Mouse (Mus musculus) heart, embryonic 14.5 days (tissue): ENCODE data around the gene Gipc2. TPM values are rescaled to one million over a fixed set of nuclear protein-coding genes. Genes with fewer than 3 reads are reported as not detected.

ENCODE experiments used
- ATAC-seq: fragments of 200-750 bp; cut with Nextera tagmentation; 2 replicates; pipeline ENCODE4 v1.8.0; 2017; ENCODE audit warnings: low read depth, moderate TSS enrichment; ENCODE audit not compliant: insufficient number of reproducible peaks, insufficient read depth, low FRiP score
- H3K27ac ChIP-seq, 2 experiments: fragments of 200-500 bp in 1 of 2; fragments of 300-500 bp in 1 of 2; sonication (generic) in 1 of 2; replicated peaks in 1 of 2; 2 replicates each; pipeline ENCODE4 v1.5.1; 2012 to 2014; ENCODE audit warnings: low read depth in 2 of 2, low read length in 2 of 2, control low read depth in 1 of 2, mild to moderate bottlenecking in 1 of 2, mixed read lengths in 1 of 2; ENCODE audit not compliant: control insufficient read depth in 1 of 2, insufficient read depth in 1 of 2
- H3K27me3 ChIP-seq: fragments of 300-500 bp; sonication (generic); 2 replicates; pipeline ENCODE4 v1.6.1; 2014; ENCODE audit warnings: mild to moderate bottlenecking, low read length, control low read depth; ENCODE audit not compliant: control insufficient read depth, insufficient read depth
- H3K36me3 ChIP-seq: fragments of 300-500 bp; sonication (generic); 2 replicates; pipeline ENCODE4 v1.6.1; 2014; ENCODE audit warnings: mild to moderate bottlenecking, control low read depth, low read length, mixed read lengths; ENCODE audit not compliant: control insufficient read depth, insufficient read depth
- H3K4me1 ChIP-seq, 2 experiments: fragments of 200-500 bp in 1 of 2; fragments of 300-500 bp in 1 of 2; sonication (generic) in 1 of 2; 2 replicates each; pipeline ENCODE4 v1.6.1; 2012 to 2014; ENCODE audit warnings: low read length in 2 of 2, control low read depth in 1 of 2, mixed read lengths in 1 of 2; ENCODE audit not compliant: control insufficient read depth in 2 of 2, insufficient read depth in 2 of 2
- H3K4me2 ChIP-seq: fragments of 300-500 bp; sonication (generic); 2 replicates; pipeline ENCODE4 v1.6.1; 2014; ENCODE audit warnings: mild to moderate bottlenecking, low read length
- H3K4me3 ChIP-seq, 2 experiments: fragments of 200-500 bp in 1 of 2; fragments of 300-500 bp in 1 of 2; sonication (generic) in 1 of 2; 2 replicates each; pipeline ENCODE4 v1.5.1; 2012 to 2014; ENCODE audit warnings: low read length in 2 of 2, mild to moderate bottlenecking in 2 of 2, control low read depth in 1 of 2, low read depth in 1 of 2, moderate library complexity in 1 of 2; ENCODE audit not compliant: control insufficient read depth in 1 of 2, insufficient read depth in 1 of 2
- H3K9ac ChIP-seq: fragments of 300-500 bp; sonication (generic); 2 replicates; pipeline ENCODE4 v1.6.1; 2014; ENCODE audit warnings: mild to moderate bottlenecking, low read length
- H3K9me3 ChIP-seq: fragments of 300-500 bp; sonication (generic); 2 replicates; pipeline ENCODE4 v1.6.1; 2016; ENCODE audit warnings: low read length, control low read depth; ENCODE audit not compliant: control insufficient read depth
- WGBS: fragments of 180-500 bp; shearing (Covaris S2); extraction: QIAGEN DNeasy Blood & Tissue Kit; methylation state at CpG from one replicate; pipeline ENCODE4 v1.1.7; 2014; 5-methylcytosine and 5-hydroxymethylcytosine counted together
- polyA plus RNA-seq: library from polyadenylated mRNA; unstranded; fragments of >200 nt; fragmentation: Nextera tagmentation; extraction: Ambion mirVana; gene quantifications from 2 replicates; pipeline ENCODE4 v1.2.1, GENCODE M21; 2014

Gene Gipc2
- polyA plus RNA-seq, 1 experiment from 2014 or later, result 4.1 TPM

DNA sequence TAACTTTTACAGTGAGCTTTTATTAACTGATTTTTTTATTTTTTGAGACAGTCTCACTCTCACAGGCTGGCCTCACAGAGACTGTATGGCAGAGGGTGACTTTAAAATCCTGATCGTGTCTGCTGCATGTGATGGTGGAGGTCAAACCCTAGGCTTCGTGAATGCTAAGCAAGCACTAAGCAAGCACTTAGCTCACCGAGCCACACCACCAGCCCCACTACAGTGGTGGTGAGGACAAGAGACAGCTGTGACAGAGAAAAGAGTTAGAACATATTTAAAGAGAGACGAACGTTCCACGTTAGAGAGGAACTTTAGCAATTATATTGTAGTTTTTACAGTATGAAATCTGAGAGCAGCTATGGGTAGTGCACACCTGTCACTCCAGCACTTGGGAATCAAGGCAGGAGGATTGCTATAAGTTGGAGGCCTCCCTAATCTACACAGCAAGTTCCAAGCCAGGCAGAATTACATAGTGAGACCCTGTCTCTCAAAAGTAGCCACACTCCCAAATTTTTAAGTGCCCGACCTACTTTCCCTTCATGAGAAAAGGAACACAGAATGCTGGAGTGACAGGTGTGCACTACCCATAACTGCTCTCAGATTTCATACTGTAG lies 6.4 kb upstream of the Gipc2 start:
- Histone ChIP-seq H3K4me2 (no peak overlapping the region), H3K27me3 (no peaks in the 10 kb centered on the region), H3K4me1 (peaks cover 2 to 5% of the 10 kb centered on the region in 2 experiments; a peak in 2 of 4 replicates), H3K9me3 (no peaks in the 10 kb centered on the region), H3K36me3 (no peaks in the 10 kb centered on the region), H3K4me3 (no peak overlapping the region), H3K9ac (no peak overlapping the region), H3K27ac (no peak overlapping the region)
- WGBS, result 67% methylated on average over 7 of the region's 7 CpGs
- no peak for ATAC-seq

DNA sequence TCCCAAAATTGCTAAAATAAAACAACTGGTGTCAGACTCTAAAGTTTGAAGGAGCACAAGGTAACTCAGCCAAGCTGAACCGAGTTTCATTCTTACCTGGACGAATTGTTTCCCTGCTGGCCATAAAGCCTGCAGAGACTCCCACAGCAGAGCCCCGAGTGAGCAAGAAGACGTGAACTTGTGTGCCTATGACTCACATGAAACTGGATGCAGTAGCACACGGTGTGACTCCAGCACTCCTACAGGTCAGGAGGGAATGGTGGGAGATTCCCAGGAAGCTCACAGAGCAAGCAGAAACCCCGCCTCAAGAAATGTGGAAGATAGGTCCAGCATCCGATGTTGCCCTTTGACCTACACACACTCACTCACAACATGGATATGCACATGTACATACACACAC lies 5.8 kb upstream of the Gipc2 start:
- Histone ChIP-seq H3K9me3 (no peaks in the 10 kb centered on the region), H3K4me2 (no peak overlapping the region), H3K4me1 (peaks cover 4 to 8% of the 10 kb centered on the region in 2 experiments), H3K36me3 (no peaks in the 10 kb centered on the region), H3K4me3 (no peak overlapping the region), H3K9ac (no peak overlapping the region), H3K27me3 (no peaks in the 10 kb centered on the region), H3K27ac (no peak overlapping the region)
- WGBS, result 51% methylated on average over 7 of the region's 7 CpGs
- no peak for ATAC-seq

DNA sequence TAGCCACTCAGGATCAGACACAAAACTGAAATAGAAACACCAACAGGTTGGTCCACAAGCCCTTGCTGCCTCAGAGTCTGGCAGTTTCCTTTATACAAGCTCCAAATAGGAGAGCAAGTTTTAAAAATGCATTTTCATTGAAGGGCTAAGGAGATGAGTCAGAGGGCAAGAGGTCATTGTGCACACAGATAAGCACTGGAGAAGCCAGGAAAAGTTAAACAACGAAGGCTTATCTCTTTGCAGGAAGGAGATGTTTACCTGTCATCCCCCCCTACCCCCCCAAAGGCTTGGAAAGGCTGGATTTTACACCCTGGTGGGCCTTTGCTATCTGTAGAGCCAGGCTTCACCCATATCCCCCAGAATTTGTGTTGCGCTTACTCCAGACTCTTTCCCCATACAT lies 5.2 kb upstream of the Gipc2 start:
- Histone ChIP-seq H3K27ac (no peak overlapping the region), H3K9ac (no peak overlapping the region), H3K27me3 (no peaks in the 10 kb centered on the region), H3K36me3 (no peaks in the 10 kb centered on the region), H3K4me1 (peaks cover 7 to 14% of the 10 kb centered on the region in 2 experiments), H3K4me3 (no peak overlapping the region), H3K9me3 (no peaks in the 10 kb centered on the region), H3K4me2 (no peak overlapping the region)
- WGBS, result 31% methylated on average over 2 of the region's 2 CpGs
- ATAC-seq, result no peak

DNA sequence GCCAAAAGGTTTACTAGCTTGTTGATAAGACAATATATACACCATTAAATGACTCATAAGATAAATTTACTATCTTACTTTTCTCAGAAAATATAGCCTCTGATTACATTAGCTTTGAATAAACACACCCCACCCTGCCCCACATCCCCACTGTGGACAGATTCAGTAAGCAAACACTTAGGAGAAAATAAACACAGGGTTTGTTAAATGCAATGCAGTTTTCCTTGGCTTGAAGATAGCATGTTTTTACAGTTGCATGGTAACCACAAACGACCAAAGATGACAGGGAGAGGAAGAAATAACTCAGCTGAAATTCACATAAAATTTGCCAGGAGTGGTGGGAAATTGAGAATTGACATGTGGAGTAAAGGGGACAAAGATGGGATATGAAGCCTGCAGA lies 4.4 kb upstream of the Gipc2 start:
- Histone ChIP-seq H3K27ac (no peak overlapping the region), H3K36me3 (no peaks in the 10 kb centered on the region), H3K27me3 (no peaks in the 10 kb centered on the region), H3K4me3 (no peak overlapping the region), H3K9ac (no peak overlapping the region), H3K9me3 (no peaks in the 10 kb centered on the region), H3K4me1 (peaks cover 6 to 17% of the 10 kb centered on the region in 2 experiments), H3K4me2 (no peak overlapping the region)
- 34% methylated on average over 1 of the region's 1 CpGs for WGBS
- ATAC-seq, result no peak

DNA sequence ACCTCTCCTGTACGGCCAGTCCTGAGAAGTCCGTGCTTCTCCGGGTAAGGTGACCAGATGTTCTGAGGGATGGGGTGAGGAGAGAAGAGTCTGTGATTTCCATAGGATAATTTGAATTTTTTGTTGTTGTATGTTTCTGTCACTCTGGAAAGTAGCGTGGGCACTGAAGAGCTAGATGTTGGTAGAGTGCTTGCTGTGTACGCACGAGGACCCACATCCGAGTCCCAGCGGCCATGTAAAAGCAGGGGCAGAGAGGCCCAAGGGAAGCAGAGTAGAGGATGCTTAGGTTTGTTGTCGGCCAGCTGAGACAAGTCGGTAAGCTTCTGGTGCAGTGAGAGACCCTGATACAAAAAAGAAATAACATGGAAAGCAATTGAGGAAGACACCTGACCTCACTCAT lies 2.0 kb upstream of the Gipc2 start:
- H3K27me3 ChIP-seq, result no peaks in the 10 kb centered on the region
- 92% methylated on average over 10 of the region's 10 CpGs for WGBS
- H3K9me3 ChIP-seq, result no peaks in the 10 kb centered on the region
- no peak overlapping the region for H3K4me2 ChIP-seq
- H3K27ac ChIP-seq, result no peak overlapping the region
- no peak overlapping the region for H3K9ac ChIP-seq
- ATAC-seq, result no peak
- H3K4me3 ChIP-seq, result no peak overlapping the region
- no peaks in the 10 kb centered on the region for H3K36me3 ChIP-seq
- H3K4me1 ChIP-seq, result peaks cover 6 to 25% of the 10 kb centered on the region in 2 experiments

DNA sequence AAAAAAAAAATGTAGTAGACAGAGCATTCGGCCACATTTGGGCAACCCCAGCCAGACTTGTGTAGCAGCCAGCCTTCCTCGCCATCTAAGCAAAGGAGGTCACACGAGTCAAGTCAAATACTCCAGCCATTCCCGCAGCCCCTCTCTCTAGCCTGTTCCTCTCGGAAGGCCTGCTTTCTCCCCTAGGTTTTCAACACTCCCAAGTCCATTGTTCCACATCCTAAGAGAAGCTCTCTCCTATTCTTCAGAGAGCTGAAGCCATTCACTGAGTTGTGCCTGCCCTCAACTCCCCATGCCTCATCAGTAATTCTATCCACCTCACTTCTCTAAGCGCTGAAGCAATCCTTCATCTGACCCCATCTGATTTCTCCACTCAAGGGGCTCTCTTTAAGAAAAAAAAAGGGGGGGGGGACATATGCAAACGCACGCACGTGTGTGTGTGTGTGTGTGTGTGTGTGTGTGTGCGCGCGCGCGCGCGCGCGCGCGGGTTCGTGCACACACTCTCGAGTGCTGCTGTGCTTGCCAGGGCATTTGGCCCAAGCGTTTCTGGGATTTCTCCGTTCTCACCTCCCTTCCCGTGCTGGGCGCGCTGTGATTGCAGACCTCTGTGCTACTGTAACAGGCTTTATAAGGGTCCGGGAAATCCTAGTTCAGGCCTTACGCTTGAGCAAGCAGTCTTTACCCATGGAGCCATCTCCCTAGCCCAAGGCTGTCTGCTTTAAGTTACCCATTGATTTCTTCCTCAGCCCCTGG lies 845 bp upstream of the Gipc2 start:
- H3K9ac ChIP-seq, result peak overlapping the region; percentile 44
- peak overlapping the region in 1 of 2 experiments; percentile 58; a peak in 2 of 4 replicates for H3K4me3 ChIP-seq
- H3K27ac ChIP-seq, result peak overlapping the region in 1 of 2 experiments; percentile 35; a peak in 2 of 4 replicates
- WGBS, result 21% methylated on average over 29 of the region's 29 CpGs
- no peaks in the 10 kb centered on the region for H3K9me3 ChIP-seq
- no peaks in the 10 kb centered on the region for H3K36me3 ChIP-seq
- no peaks in the 10 kb centered on the region for H3K27me3 ChIP-seq
- H3K4me2 ChIP-seq, result peak overlapping the region; percentile 92
- ATAC-seq, result no peak
- H3K4me1 ChIP-seq, result peaks cover 6 to 29% of the 10 kb centered on the region in 2 experiments

DNA sequence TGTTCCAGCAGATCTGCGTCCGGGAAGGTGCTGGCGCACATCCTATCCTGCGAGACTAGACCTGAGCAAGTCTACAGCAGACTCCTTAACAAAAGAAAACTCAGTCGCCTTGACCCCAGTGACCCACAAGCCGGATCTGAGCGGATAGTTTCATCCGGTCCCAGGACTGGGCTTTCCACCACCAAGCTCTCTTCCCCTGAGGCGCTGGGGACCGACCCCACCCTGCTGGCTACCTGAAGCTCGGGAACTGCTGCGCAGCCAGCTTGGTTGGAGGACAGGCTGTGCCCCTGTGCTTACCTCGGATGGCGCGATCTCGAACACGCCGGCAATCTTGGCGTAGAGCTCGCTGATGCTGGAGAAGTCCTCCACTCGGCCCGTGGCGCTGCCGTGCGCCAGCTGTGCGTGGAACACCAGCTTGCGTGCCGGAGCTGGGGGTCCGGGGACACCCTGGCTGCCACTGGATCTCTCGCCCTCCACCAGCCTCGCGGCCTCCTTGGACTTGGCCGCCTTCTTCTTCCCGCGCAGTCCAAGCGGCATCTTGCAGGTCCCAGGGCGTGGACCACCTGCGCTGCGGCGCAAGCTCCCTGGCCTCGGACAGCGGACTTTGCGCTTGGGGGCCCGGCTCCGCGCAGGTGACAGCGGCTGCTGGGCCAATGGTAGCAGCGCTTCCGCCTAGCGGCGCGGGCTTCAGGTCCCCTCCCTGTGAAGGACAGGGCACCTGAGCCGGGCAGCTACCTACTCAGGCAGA lies 505 bp downstream of the Gipc2 start:
- H3K4me2 ChIP-seq, result peak overlapping the region; percentile 92
- no peaks in the 10 kb centered on the region for H3K36me3 ChIP-seq
- peak; percentile 37 for ATAC-seq
- H3K4me1 ChIP-seq, result peaks cover 8 to 32% of the 10 kb centered on the region in 2 experiments
- no peaks in the 10 kb centered on the region for H3K27me3 ChIP-seq
- peak overlapping the region; percentile 58 to 60 for H3K4me3 ChIP-seq
- H3K9ac ChIP-seq, result peak overlapping the region; percentile 77
- WGBS, result 2% methylated on average over 47 of the region's 53 CpGs
- no peaks in the 10 kb centered on the region for H3K9me3 ChIP-seq
- peak overlapping the region in 1 of 2 experiments; percentile 48; a peak in 2 of 4 replicates for H3K27ac ChIP-seq
